Mouse (Mus musculus) telencephalon, adult 2 months (tissue): ENCODE data around the gene Ciart.
"Not testable (repeated sequence)": the region's sequence is repeated elsewhere in the genome, so short reads cannot be mapped to it uniquely, and the experiment has no call there.

Experiments
- DNase-seq: peaks from one replicate; pipeline ENCODE4 v3.0.0-alpha.2; 2011; ENCODE audit warnings: low read depth, low spot score

Gene Ciart

DNA sequence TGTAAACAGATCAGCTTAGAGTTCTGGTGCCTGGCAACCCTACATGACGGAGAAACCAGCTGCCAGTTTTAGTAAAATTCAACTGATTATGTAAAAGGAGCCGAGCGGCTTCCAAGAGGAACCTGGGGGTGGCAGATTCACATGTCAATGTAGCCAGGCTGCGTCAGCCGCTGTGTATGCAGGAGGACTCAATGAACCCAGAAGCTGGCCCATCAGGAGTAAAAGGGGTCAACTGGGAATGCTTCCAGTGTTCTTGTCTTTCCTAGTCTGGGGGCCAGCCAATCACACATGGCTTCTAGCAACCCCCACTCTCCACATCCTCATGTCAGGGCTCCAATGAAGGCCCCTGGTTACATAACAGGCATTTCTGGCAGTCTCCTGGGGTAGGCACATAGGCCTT lies 17.0 kb downstream of the Ciart start:
- peak; percentile 94 for DNase-seq

DNA sequence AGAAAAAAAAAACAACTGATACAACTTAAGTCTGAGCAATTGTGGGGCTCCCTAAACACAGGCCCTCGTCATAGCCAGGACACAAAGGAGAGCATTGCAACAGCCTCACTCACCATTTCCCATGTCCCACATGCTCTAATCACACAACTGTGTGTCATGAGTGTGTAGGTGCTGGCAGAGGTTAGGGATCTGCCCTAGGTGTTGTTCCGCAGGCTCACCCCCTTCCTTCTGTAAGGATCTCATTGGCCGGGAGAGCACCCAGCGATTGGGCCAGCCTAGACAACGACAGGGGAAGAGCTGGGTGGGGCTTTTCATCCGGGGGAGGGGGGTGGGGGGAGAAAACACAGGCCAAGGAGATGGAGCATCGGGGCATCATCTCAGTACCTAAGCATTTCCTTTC lies 18.5 kb downstream of the Ciart start:
- no peak for DNase-seq

DNA sequence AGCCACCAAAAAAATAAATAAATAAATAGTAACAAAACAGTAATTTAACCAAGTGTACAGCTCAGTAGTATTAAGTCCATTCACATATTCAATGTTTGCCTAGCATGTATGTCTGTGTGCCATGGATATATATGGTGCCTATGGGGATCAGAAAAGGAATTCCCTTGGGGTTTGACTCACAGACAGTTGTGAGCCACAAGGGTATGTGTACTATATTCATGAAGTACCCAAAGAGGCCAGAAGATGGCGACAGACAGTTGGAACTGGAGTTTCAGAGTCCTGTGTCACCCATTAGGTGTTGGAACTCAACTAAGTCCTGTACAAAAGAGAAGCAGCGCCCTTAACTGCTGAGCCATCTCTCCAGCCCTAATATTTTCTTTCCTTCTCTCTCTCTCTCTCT lies 20.3 kb downstream of the Ciart start:
- DNase-seq = no peak

DNA sequence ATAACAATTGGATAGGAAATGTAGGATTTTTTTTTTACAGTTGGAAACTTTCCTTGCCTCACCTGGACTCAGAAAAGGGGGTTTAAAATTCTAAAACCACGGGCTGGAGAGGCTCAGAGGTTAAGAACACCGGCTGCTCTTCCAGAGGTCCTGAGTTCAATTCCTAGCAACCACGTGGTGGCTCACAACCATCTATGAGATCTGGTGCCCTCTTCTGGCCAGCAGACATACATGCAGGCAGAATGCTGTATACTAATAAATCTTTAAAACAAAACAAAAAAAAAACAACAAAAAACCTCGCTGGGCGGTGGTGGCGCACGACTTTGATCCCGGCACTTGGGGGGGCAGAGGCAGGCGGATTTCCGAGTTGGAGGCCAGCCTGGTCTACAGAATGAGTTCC lies 20.8 kb downstream of the Ciart start:
- DNase-seq = no peak

DNA sequence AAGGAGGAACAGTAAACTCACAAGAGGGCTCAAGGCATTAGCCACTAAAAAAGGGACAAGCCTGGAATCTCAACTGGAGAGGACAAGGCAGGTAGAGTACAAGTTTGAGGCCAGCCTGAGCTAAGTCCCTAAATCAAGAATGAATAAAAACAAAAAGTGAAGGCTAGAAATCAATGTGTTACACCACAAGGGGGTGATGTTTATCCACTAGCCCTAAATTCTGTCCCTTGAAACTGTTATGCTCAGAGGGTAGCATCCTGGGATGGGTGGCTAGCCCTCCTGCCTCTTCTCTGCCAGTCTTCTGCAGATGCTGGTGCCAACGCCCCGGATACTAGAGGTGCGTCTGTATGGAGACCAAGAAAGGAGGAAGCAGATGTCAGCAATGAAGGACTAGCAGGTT lies 21.7 kb downstream of the Ciart start:
- no peak for DNase-seq

DNA sequence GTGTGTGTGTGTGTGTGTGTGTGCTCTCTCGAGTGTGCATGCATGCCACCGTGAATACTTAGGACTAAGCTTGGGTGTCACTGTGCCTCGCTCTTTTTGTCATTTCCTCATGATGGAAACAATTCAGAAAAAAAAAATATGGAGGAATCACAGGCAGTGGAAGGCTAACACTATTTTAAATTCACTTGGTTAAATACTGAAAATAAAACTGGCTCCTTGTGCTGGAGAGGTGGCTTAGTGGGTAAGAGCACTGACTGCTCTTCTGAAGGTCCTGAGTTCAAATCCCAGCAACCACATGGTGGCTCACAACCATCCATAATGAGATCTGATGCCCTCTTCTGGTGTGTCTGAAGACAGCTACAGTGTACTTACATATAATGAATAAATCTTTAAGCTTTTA lies 23.8 kb downstream of the Ciart start:
- not testable (repeated sequence) for DNase-seq

DNA sequence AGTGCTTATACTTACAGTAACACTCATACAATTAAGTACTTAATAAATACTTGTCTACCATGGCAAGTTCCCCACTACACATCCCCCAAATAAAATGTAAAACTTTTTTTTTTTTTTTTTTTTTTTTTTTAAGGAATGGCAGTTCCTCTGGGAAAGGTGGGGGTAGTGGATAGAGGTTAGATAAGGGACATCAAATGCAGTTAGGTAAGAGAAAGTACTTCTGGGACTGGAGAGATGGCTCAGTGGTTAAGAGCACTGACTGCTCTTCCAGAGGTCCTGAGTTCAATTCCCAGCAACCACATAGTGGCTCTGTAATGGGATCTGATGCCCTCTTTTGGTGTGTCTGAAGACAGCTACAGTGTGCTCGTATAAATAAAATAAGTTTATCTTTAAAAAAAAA lies 25.0 kb downstream of the Ciart start:
- not testable (repeated sequence) for DNase-seq

DNA sequence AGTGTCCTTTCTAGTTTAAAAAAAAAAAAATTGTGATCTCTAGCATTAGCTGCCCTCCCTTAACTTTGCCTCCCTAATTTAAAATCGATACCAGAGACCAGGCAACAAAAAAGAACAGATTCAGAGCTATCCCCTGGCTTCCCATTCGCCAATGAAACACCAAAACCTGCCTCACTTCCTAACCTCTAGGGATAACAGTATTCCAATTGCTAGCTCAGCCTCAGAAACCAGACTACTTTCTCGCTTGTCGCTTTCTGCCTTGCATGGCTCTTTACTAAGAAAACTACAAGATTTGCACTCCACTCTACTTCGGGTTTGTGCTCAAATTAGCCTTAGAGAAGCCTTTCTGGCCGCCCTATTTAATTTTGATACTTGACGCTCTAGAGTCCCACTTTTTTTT lies 25.9 kb downstream of the Ciart start:
- no peak for DNase-seq

DNA sequence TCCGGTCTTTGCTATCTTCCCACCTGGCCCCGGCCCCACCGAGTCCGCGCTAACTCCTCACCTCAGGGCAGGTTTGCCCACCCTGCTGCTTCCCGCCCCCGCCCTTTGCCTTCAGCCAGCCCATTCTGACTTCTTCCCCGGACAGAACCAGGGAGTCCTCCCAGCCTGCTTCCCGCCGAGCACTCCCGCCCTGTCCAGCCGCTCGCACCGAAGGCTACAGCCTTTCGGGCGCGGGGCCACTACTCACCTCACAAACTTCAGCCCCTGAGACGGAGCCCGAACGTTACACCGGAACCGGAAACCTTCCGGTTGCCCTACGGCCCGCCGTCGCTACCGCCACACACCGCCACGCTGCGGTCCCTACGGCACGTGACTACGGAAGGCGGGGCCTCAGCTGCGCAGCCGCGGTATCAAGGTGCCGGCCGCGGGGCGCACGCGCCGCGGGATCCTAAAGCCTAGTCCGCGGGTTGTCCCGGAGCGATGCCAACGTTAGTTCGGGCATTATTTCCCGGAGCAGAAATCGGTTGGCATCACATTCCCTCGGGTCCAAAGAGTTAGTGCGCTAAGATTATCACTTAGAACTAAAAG lies 26.5 kb downstream of the Ciart start, which contains the start of gene Prpf3:
TSS of gene Prpf3 (minus strand) at position 384 of the 588 bp plus-strand sequence.
- peak; percentile 88 for DNase-seq

DNA sequence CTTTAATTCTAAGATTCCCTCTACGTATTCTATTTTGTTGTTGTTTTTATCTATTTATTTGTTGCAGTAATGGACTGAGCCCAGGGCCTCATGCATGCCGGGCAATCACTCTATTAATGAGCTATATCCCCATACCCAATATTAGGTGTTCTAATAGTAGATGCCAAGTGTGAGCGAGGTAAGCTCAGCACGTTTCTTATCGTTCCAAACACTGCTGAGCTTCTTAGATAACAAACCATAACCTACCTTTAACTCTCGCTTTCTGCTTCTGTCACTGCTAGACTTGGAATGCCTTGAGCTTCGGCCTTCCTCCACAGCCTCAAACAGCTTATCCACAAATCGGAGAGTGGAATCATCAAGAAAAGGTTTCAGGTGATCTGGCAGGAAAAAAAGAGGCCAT lies 30.7 kb downstream of the Ciart start:
- DNase-seq = no peak

DNA sequence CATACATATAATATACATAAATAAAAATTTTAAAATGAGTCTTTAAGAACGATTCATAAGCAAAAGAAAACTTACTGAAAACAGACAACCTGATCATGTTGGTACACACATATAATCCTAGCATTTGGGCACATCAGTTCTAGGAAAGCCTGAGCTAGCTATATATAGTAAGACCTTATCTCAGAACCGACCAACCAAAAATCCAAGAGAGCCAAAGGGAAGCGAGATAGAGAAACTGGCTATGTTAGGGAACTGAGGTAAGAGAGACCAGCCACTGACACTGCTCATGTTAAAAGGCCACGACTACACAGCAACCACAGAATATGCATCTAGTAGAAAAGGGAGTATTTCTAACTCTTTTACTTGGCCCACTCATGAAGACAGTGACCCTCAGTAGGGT lies 31.4 kb downstream of the Ciart start:
- no peak for DNase-seq

DNA sequence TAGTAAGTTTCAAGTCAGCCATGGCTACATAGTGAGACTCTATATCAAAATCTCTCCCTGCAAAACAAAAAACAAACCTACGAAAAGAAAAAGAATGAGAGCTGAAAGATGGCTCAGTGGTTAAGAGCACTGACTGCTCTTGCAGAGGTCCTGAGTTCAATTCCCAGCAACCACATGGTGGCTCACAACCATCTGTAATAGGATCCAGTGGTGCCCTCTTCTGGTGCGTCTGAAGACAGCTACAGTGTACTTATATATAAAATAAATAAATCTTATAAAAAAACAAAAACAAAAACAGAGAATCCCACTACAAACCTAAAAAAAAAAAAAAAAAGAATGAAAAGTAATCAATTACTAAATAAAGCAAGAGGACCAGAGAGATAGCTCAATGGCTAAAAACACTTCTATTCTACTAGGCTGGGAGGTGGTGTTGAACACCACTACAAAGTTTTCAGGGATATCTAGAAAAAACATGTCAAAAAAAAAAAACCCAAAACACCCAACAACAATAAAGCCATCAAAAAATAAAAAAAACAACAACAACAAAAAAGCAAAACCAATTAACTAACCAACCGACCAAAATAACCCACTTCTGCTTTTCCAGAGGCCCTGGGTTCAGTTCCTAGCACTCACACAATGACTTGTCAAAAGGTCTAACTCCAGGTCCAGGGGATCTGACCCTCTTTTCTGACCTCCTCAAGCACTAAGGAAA lies 39.4 kb downstream of the Ciart start:
- no peak for DNase-seq

DNA sequence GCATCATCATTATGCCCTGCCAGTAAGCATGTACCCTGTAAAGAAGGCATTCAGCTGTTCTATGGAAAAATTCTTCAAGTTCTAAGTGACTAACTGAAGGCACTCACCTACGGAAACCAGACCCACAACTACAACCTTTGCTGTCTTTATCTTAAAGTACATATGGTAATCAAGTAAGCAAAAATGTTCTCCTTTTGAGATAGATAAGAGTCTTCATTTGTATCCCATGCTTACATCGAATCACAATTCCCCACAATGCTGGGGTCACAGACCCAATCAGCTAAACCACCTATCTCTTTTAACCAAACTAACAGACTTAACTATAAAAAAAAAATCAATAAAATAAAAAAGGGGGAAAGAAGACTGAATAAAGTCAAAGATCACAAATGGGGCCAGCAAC lies 42.8 kb downstream of the Ciart start:
- DNase-seq = no peak

DNA sequence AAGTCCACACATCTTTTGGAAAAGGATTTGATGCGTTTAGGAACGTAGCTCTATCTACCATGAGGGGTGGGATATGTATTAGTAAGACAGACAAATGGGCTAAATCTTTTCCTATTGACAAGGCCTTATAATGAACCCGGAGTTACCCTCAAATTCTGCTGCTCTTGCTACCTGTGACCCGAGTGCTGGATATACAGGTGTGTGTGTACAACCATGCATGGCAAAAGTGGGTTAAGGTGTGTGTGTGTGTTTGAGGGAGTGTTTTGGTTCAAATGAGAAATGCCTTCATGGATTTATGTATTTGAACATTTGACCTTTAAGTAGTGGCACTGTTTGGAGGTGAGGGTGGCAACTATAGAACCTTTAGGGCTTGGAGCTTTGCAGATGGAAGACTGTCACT lies 53.0 kb downstream of the Ciart start:
- no peak for DNase-seq
